Mouse (Mus musculus): ENCODE measurements around the gene Ank3. TPM values are rescaled to one million over a fixed set of nuclear protein-coding genes. Genes with fewer than 3 reads are reported as not detected.

The Ank3 gene
- polyA plus RNA-seq, 1 experiment from 2014 or later, result 68.1 TPM

- 83% methylated on average over 6 of the region's 6 CpGs for whole genome bisulfite sequencing
- H3K9ac ChIP-seq, result no peak overlapping the region
Observed at GRCm38 (mm10) chr10:69546643-69547042, 148.1 kb downstream of the Ank3 start.

GRCm38 (mm10) chr10:69548771-69549170 is 150.2 kb downstream of the Ank3 start:
- no peaks in the 10 kb centered on the region for H3K36me3 ChIP-seq (replicated peaks)
- peaks cover 10% of the 10 kb centered on the region; the same call in 1 of the 2 replicates for H3K4me1 ChIP-seq
- no peak overlapping the region for H3K9ac ChIP-seq
- H3K9me3 ChIP-seq, result no peaks in the 10 kb centered on the region
- no peaks in the 10 kb centered on the region for H3K27me3 ChIP-seq
- H3K4me3 ChIP-seq (replicated peaks), result no peak overlapping the region
- no peak overlapping the region for H3K4me2 ChIP-seq
- 86% methylated on average over 3 of the region's 3 CpGs for whole genome bisulfite sequencing
- H3K27ac ChIP-seq, result no peak overlapping the region
- no peak for ATAC-seq (ENCODE audit: low FRiP score)

More at GRCm38 (mm10) chr10:69546643-69547042, 148.1 kb downstream of the Ank3 start:
- no peaks in the 10 kb centered on the region for H3K27me3 ChIP-seq
- no peaks in the 10 kb centered on the region for H3K9me3 ChIP-seq
- peaks cover 10% of the 10 kb centered on the region; the same call in 1 of the 2 replicates for H3K4me1 ChIP-seq
- H3K27ac ChIP-seq, result no peak overlapping the region
- no peak for ATAC-seq (ENCODE audit: low FRiP score)
- no peak overlapping the region for H3K4me2 ChIP-seq
- no peak overlapping the region for H3K4me3 ChIP-seq (replicated peaks)
- no peaks in the 10 kb centered on the region for H3K36me3 ChIP-seq (replicated peaks)

DNA sequence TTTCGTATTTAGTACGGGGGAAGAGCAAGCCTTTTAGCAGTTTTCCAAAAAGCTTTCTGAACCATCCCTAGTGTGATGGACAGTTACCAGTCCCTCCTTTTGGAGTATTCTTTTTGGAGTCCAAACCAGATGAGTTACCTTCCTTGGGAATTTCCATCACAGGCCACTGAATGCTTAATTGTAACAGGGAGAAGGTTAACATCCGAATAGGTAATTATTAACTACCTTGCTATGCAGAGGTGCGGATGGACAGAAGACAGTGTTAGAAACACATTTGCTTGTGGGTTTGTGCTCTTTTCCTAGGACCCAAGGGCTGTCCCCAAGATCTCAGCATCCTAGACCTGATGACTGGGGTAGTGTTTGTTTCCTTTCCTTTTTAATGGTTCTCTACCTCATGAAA is 150.6 kb downstream of the Ank3 start:
- Histone ChIP-seq H3K9ac (no peak overlapping the region), H3K27ac (no peak overlapping the region), H3K4me2 (no peak overlapping the region), H3K36me3 (replicated peaks) (no peaks in the 10 kb centered on the region), H3K9me3 (no peaks in the 10 kb centered on the region), H3K4me1 (peaks cover 9% of the 10 kb centered on the region; the same call in 1 of the 2 replicates), H3K27me3 (no peaks in the 10 kb centered on the region), H3K4me3 (replicated peaks) (no peak overlapping the region)
- no peak for ATAC-seq (ENCODE audit: low FRiP score)
- 96% methylated on average over 4 of the region's 4 CpGs for WGBS

GRCm38 (mm10) chr10:69550824-69551223 is 152.3 kb downstream of the Ank3 start:
- Histone ChIP-seq H3K9me3 (no peaks in the 10 kb centered on the region), H3K9ac (no peak overlapping the region), H3K27ac (no peak overlapping the region), H3K4me2 (no peak overlapping the region), H3K27me3 (no peaks in the 10 kb centered on the region), H3K4me3 (replicated peaks) (no peak overlapping the region), H3K4me1 (0 out of 2 replicates have a peak, but pooled peaks cover 3% of the 10 kb centered on the region), H3K36me3 (replicated peaks) (no peaks in the 10 kb centered on the region)
- 72% methylated on average over 4 of the region's 4 CpGs for WGBS
- ATAC-seq (ENCODE audit: low FRiP score), result no peak

GRCm38 (mm10) chr10:69553091-69553490 is 154.5 kb downstream of the Ank3 start:
- ATAC-seq (ENCODE audit: low FRiP score), result no peak
- Histone ChIP-seq H3K27me3 (no peaks in the 10 kb centered on the region), H3K4me2 (no peak overlapping the region), H3K4me3 (replicated peaks) (no peak overlapping the region), H3K27ac (no peak overlapping the region), H3K9me3 (no peaks in the 10 kb centered on the region), H3K36me3 (replicated peaks) (no peaks in the 10 kb centered on the region), H3K4me1 (peaks cover 7% of the 10 kb centered on the region; the same call in 1 of the 2 replicates), H3K9ac (no peak overlapping the region)
- WGBS, result 100% methylated on average over 1 of the region's 1 CpGs

GRCm38 (mm10) chr10:69555592-69555991 is 157.0 kb downstream of the Ank3 start:
- peaks cover 7% of the 10 kb centered on the region; the same call in 1 of the 2 replicates for H3K4me1 ChIP-seq
- no peak overlapping the region for H3K4me3 ChIP-seq (replicated peaks)
- no peak overlapping the region for H3K27ac ChIP-seq
- 93% methylated on average over 4 of the region's 4 CpGs for WGBS
- no peak overlapping the region for H3K9ac ChIP-seq
- H3K4me2 ChIP-seq, result no peak overlapping the region
- ATAC-seq (ENCODE audit: low FRiP score), result no peak
- H3K36me3 ChIP-seq (replicated peaks), result no peaks in the 10 kb centered on the region
- no peaks in the 10 kb centered on the region for H3K9me3 ChIP-seq
- no peaks in the 10 kb centered on the region for H3K27me3 ChIP-seq

GRCm38 (mm10) chr10:69556278-69556677 is 157.7 kb downstream of the Ank3 start:
- Histone ChIP-seq H3K27me3 (no peaks in the 10 kb centered on the region), H3K4me2 (no peak overlapping the region), H3K4me3 (replicated peaks) (no peak overlapping the region), H3K4me1 (peaks cover 7% of the 10 kb centered on the region; the same call in 1 of the 2 replicates), H3K27ac (no peak overlapping the region), H3K9me3 (no peaks in the 10 kb centered on the region), H3K36me3 (replicated peaks) (no peaks in the 10 kb centered on the region), H3K9ac (no peak overlapping the region)
- ATAC-seq (ENCODE audit: low FRiP score), result no peak
- WGBS, result 21% methylated on average over 13 of the region's 13 CpGs

DNA sequence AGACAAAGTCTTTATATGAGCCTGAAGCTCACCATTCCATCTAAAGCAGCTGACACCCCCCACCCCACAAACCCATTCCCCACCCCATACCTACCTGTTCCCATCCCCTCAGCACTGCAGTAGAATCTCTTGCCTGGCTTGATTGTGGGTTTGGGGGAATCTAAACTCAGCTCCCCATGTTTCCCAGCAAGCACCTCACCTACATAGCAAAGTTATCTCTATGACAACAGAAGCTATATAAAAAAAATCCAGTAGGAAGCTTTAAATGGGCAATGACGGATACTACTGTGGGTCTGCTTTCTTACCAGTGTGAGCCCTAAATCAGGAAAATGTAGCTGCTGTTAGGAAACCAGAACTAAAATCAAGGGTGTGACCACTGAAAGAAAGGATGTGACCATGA is 161.7 kb downstream of the Ank3 start:
- ATAC-seq (ENCODE audit: low FRiP score), result no peak
- Histone ChIP-seq H3K27ac (no peak overlapping the region), H3K4me3 (replicated peaks) (no peak overlapping the region)

GRCm38 (mm10) chr10:69562931-69563330 is 164.4 kb downstream of the Ank3 start:
- WGBS, result 89% methylated on average over 3 of the region's 4 CpGs
- ATAC-seq (ENCODE audit: low FRiP score), result no peak

More for the DNA sequence above, 161.7 kb downstream of the Ank3 start:
- no peak overlapping the region for H3K9ac ChIP-seq
- H3K4me2 ChIP-seq, result no peak overlapping the region
- WGBS, result 73% methylated on average over 1 of the region's 1 CpGs
- H3K4me1 ChIP-seq, result peaks cover 9% of the 10 kb centered on the region
- no peaks in the 10 kb centered on the region for H3K9me3 ChIP-seq
- H3K27me3 ChIP-seq, result no peaks in the 10 kb centered on the region
- H3K36me3 ChIP-seq (replicated peaks), result no peaks in the 10 kb centered on the region

DNA sequence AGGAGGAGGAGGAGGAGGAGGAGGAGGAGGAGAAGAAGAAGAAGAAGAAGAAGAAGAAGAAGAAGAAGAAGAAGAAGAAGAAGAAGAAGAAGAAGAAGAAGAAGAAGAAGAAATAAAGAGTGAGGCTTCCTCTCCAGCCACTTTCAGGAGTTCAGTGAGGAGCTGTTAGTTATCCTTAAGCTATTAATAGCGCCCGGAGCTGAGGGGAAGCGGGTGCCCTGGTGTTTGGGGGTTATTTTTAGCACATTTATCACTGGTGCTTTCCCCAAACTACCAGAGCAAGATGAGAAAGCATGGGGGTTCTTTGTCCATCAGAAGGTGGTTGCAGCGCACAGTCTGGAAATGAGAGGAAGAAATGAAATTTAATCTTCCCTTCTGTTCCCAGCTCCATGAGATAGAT is 166.5 kb downstream of the Ank3 start:
- H3K9me3 ChIP-seq, result no peaks in the 10 kb centered on the region

More at GRCm38 (mm10) chr10:69562931-69563330, 164.4 kb downstream of the Ank3 start:
- H3K9ac ChIP-seq, result no peak overlapping the region
- H3K27me3 ChIP-seq, result no peaks in the 10 kb centered on the region
- H3K4me3 ChIP-seq (replicated peaks), result no peak overlapping the region
- H3K9me3 ChIP-seq, result no peaks in the 10 kb centered on the region
- no peaks in the 10 kb centered on the region for H3K36me3 ChIP-seq (replicated peaks)
- no peak overlapping the region for H3K27ac ChIP-seq
- no peak overlapping the region for H3K4me2 ChIP-seq
- peaks cover 6% of the 10 kb centered on the region; the same call in 1 of the 2 replicates for H3K4me1 ChIP-seq

GRCm38 (mm10) chr10:69568976-69569375 is 170.4 kb downstream of the Ank3 start:
- Histone ChIP-seq H3K36me3 (replicated peaks) (no peaks in the 10 kb centered on the region), H3K9me3 (no peaks in the 10 kb centered on the region), H3K4me3 (replicated peaks) (no peak overlapping the region), H3K4me1 (peaks cover 33% of the 10 kb centered on the region), H3K4me2 (no peak overlapping the region), H3K27ac (no peak overlapping the region), H3K9ac (no peak overlapping the region), H3K27me3 (peaks cover 25% of the 10 kb centered on the region; the same call in 1 of the 2 replicates)
- no peak for ATAC-seq (ENCODE audit: low FRiP score)
- WGBS, result 88% methylated on average over 5 of the region's 5 CpGs

More for the DNA sequence above, 166.5 kb downstream of the Ank3 start:
- no peaks in the 10 kb centered on the region for H3K36me3 ChIP-seq (replicated peaks)
- no peak overlapping the region for H3K9ac ChIP-seq
- no peak for ATAC-seq (ENCODE audit: low FRiP score)
- no peak overlapping the region for H3K4me2 ChIP-seq
- peaks cover 6% of the 10 kb centered on the region; the same call in 1 of the 2 replicates for H3K4me1 ChIP-seq
- no peak overlapping the region for H3K4me3 ChIP-seq (replicated peaks)
- no peaks in the 10 kb centered on the region for H3K27me3 ChIP-seq
- no peak overlapping the region for H3K27ac ChIP-seq
- 96% methylated on average over 4 of the region's 4 CpGs for WGBS

GRCm38 (mm10) chr10:69569740-69570139 is 171.2 kb downstream of the Ank3 start:
- ATAC-seq (ENCODE audit: low FRiP score), result no peak
- Histone ChIP-seq H3K27ac (no peak overlapping the region), H3K4me2 (no peak overlapping the region), H3K4me1 (peaks cover 39% of the 10 kb centered on the region), H3K27me3 (peaks cover 30% of the 10 kb centered on the region; the same call in 1 of the 2 replicates), H3K9ac (no peak overlapping the region), H3K36me3 (replicated peaks) (no peaks in the 10 kb centered on the region), H3K4me3 (replicated peaks) (no peak overlapping the region), H3K9me3 (no peaks in the 10 kb centered on the region)
- WGBS, result 82% methylated on average over 8 of the region's 8 CpGs
